Mouse (Mus musculus): ENCODE data around the gene Olfr1137. TPM values are rescaled to one million over a fixed set of nuclear protein-coding genes. Genes with fewer than 3 reads are reported as not detected.

Gene Olfr1137
- polyA plus RNA-seq (2012), result not detected in 2 replicates

GRCm38 (mm10) chr2:87713079-87713478 is at the start of gene Olfr1137:
TSS of gene Olfr1137 (minus strand) at chr2:87713179.
- TF ChIP-seq TAL1 (IDR thresholded peaks at IDR 0.05; ENCODE audit: low read length), result no peak
- TF ChIP-seq GATA1 (IDR thresholded peaks at IDR 0.05; ENCODE audit: low read length), result no peak
- Histone ChIP-seq H3K9me3 (ENCODE audit: control insufficient read depth, low read length) (no peaks in the 10 kb centered on the region; the same call in 1 of the 2 replicates), H3K27me3 (ENCODE audit: control insufficient read depth) (no peaks in the 10 kb centered on the region), H3K4me1 (ENCODE audit: control insufficient read depth) (no peaks in the 10 kb centered on the region), H3K36me3 (ENCODE audit: control insufficient read depth) (no peaks in the 10 kb centered on the region), H3K4me3 (replicated peaks) (no peak within 1 kb of the TSS)

DNA sequence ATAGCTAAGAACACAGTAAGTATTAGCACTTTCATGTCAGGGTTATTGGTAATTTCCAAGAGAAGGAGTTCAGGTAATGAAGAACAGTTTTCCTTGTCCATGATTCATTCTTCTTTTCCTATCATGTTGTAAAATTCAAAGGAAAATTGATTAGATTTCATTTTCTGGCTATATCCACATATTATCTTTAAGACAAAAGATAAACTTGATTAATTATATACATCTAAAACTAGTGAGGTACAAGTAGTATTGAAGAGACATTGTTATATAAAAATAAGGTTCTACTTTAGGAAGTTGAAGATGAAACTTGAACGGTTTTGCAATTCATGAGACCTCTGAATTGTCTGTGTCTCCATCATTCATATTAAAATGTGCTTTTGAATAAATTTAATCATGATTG is 40.9 kb upstream of the Olfr1137 start, which contains the start of gene Olfr1141:
Gene Olfr1141, minus strand, starts transcription at position 101 of the 400 bp plus-strand sequence.
- Histone ChIP-seq H3K4me1 (ENCODE audit: control insufficient read depth) (no peaks in the 10 kb centered on the region), H3K9me3 (ENCODE audit: control insufficient read depth, low read length) (no peaks in the 10 kb centered on the region), H3K4me3 (replicated peaks) (no peak within 1 kb of the TSS), H3K27me3 (ENCODE audit: control insufficient read depth) (no peaks in the 10 kb centered on the region), H3K36me3 (ENCODE audit: control insufficient read depth) (no peaks in the 10 kb centered on the region)
- TF ChIP-seq TAL1 (IDR thresholded peaks at IDR 0.05; ENCODE audit: low read length) (no peak), GATA1 (IDR thresholded peaks at IDR 0.05; ENCODE audit: low read length) (no peak)

DNA sequence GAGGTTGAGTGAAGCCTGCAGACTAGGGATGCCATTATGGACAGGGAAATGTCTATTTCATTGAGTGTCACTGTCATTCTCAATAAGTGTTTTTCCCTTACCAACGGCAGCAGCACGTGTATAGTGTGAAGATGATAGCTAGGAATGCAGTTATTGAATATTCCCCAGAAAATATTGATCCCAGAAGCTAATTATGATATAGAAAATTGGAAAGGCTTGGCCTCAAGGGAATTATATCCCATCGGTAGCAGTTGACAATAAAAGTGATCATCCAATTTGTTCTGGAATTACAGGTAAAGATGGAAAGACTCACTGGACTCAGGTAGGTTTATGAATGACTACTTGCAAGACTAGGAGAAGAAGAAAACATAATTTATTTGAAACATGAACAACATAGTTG is 30.5 kb upstream of the Olfr1137 start, which contains the start of gene Olfr1140:
Gene Olfr1140, plus strand, starts transcription at position 301 of the 400 bp plus-strand sequence.
- TF ChIP-seq TAL1 (IDR thresholded peaks at IDR 0.05; ENCODE audit: low read length) (no peak), GATA1 (IDR thresholded peaks at IDR 0.05; ENCODE audit: low read length) (no peak)

GRCm38 (mm10) chr2:87739878-87740277 is 26.9 kb upstream of the Olfr1137 start, which contains the start of gene Olfr1138:
TSS of gene Olfr1138 (minus strand) at chr2:87739978.
- no peaks in the 10 kb centered on the region for H3K27me3 ChIP-seq (ENCODE audit: control insufficient read depth)
- TF ChIP-seq TAL1 (IDR thresholded peaks at IDR 0.05; ENCODE audit: low read length), result no peak
- H3K4me1 ChIP-seq (ENCODE audit: control insufficient read depth), result no peaks in the 10 kb centered on the region
- no peaks in the 10 kb centered on the region for H3K36me3 ChIP-seq (ENCODE audit: control insufficient read depth)
- H3K4me3 ChIP-seq (replicated peaks), result no peak within 1 kb of the TSS
- H3K9me3 ChIP-seq (ENCODE audit: control insufficient read depth, low read length), result no peaks in the 10 kb centered on the region

More for the DNA sequence above, 30.5 kb upstream of the Olfr1137 start, which contains the start of gene Olfr1140:
- Histone ChIP-seq H3K36me3 (ENCODE audit: control insufficient read depth) (no peaks in the 10 kb centered on the region), H3K9me3 (ENCODE audit: control insufficient read depth, low read length) (no peaks in the 10 kb centered on the region), H3K4me3 (replicated peaks) (no peak within 1 kb of the TSS), H3K4me1 (ENCODE audit: control insufficient read depth) (no peaks in the 10 kb centered on the region), H3K27me3 (ENCODE audit: control insufficient read depth) (no peaks in the 10 kb centered on the region)

DNA sequence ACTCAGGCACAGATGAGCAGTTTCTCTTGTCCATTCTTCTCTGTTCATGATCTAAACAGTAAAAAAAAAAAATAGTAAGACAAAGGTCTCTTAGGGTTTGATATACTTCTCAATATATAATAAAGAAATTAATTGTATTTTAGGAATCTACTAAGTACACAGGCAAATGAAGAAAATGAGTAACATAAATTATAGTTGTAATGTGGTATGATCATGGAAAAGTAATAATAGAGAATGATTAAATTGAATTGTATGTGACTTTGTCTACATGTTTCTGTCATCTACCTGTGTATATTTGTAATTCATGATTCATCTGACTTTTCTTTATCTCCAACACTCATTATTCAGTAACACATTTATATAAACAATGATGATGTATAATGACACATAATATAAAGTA is 19.1 kb downstream of the Olfr1137 start, which contains the start of gene Olfr1136:
Gene Olfr1136, minus strand, starts transcription at position 101 of the 400 bp plus-strand sequence.
- no peaks in the 10 kb centered on the region for H3K4me1 ChIP-seq (ENCODE audit: control insufficient read depth)
- no peak within 1 kb of the TSS for H3K4me3 ChIP-seq (replicated peaks)
- no peaks in the 10 kb centered on the region for H3K27me3 ChIP-seq (ENCODE audit: control insufficient read depth)
- TF ChIP-seq TAL1 (IDR thresholded peaks at IDR 0.05; ENCODE audit: low read length) (no peak), GATA1 (IDR thresholded peaks at IDR 0.05; ENCODE audit: low read length) (no peak)
- H3K36me3 ChIP-seq (ENCODE audit: control insufficient read depth), result no peaks in the 10 kb centered on the region
- H3K9me3 ChIP-seq (ENCODE audit: control insufficient read depth, low read length), result no peaks in the 10 kb centered on the region

- Histone ChIP-seq H3K27me3 (ENCODE audit: control insufficient read depth) (no peaks in the 10 kb centered on the region), H3K9me3 (ENCODE audit: control insufficient read depth, low read length) (no peaks in the 10 kb centered on the region), H3K36me3 (ENCODE audit: control insufficient read depth) (no peaks in the 10 kb centered on the region), H3K4me3 (replicated peaks) (no peak within 1 kb of the TSS), H3K4me1 (ENCODE audit: control insufficient read depth) (no peaks in the 10 kb centered on the region)
- no peak for TF ChIP-seq GATA1 (IDR thresholded peaks at IDR 0.05; ENCODE audit: low read length)
- no peak for TF ChIP-seq TAL1 (IDR thresholded peaks at IDR 0.05; ENCODE audit: low read length)
These were observed 39.4 kb downstream of the Olfr1137 start, which contains the start of gene Olfr1135 for GRCm38 (mm10) chr2:87673564-87673963. TSS of gene Olfr1135 (minus strand) at chr2:87673664.

Other genes with a start within 250 kb of the Olfr1137 start
- gene Pramel7, start 216.1 kb downstream of the Olfr1137 start, polyA plus RNA-seq (2012), result 0.03 TPM in 1 of 2 replicates, not detected in the other
- gene Pramel6, start 206.6 kb downstream of the Olfr1137 start, polyA plus RNA-seq (2012), result not detected in 2 replicates
- gene Olfr153, start 181.4 kb downstream of the Olfr1137 start, polyA plus RNA-seq (2012), result not detected in 2 replicates
- 0.09 TPM in 1 of 2 replicates, not detected in the other for gene Olfr1128, start 167.6 kb downstream of the Olfr1137 start, polyA plus RNA-seq (2012)
- not detected in 2 replicates for gene Olfr1129, start 139.3 kb downstream of the Olfr1137 start, polyA plus RNA-seq (2012)
- not detected in 2 replicates for gene Olfr1130, start 107.0 kb downstream of the Olfr1137 start, polyA plus RNA-seq (2012)
- not detected in 2 replicates for gene Olfr1131, start 86.1 kb downstream of the Olfr1137 start, polyA plus RNA-seq (2012)
- not detected in 2 replicates for gene Olfr1132, start 75.6 kb downstream of the Olfr1137 start, polyA plus RNA-seq (2012)
- not detected in 2 replicates for gene Olfr1133, start 65.8 kb downstream of the Olfr1137 start, polyA plus RNA-seq (2012)
- not detected in 2 replicates for gene Olfr1134, start 54.7 kb downstream of the Olfr1137 start, polyA plus RNA-seq (2012)
- not detected in 2 replicates for gene Olfr1135, start 39.5 kb downstream of the Olfr1137 start, polyA plus RNA-seq (2012)
- gene Olfr1136, start 19.2 kb downstream of the Olfr1137 start, polyA plus RNA-seq (2012), result not detected in 2 replicates
- not detected in 2 replicates for gene Olfr1138, start 26.8 kb upstream of the Olfr1137 start, polyA plus RNA-seq (2012)
- not detected in 2 replicates for gene Olfr1140, start 30.6 kb upstream of the Olfr1137 start, polyA plus RNA-seq (2012)
- gene Olfr1141, start 40.8 kb upstream of the Olfr1137 start, polyA plus RNA-seq (2012), result not detected in 2 replicates
- not detected in 2 replicates for gene Olfr152, start 66.3 kb upstream of the Olfr1137 start, polyA plus RNA-seq (2012)
- gene Olfr1143, start 87.4 kb upstream of the Olfr1137 start, polyA plus RNA-seq (2012), result not detected in 2 replicates
- not detected in 2 replicates for gene Olfr1145, start 96.6 kb upstream of the Olfr1137 start, polyA plus RNA-seq (2012)
- not detected in 2 replicates for gene Olfr1148, start 117.4 kb upstream of the Olfr1137 start, polyA plus RNA-seq (2012)
- not detected in 2 replicates for gene Olfr1150-ps1, start 130.8 kb upstream of the Olfr1137 start, polyA plus RNA-seq (2012)
- 0.02 TPM in 1 of 2 replicates, not detected in the other for gene Olfr1151, start 142.7 kb upstream of the Olfr1137 start, polyA plus RNA-seq (2012)
- not detected in 2 replicates for gene Olfr1152, start 153.3 kb upstream of the Olfr1137 start, polyA plus RNA-seq (2012)
- not detected in 2 replicates for gene Olfr1153, start 181.8 kb upstream of the Olfr1137 start, polyA plus RNA-seq (2012)
- 0.06 TPM in 1 of 2 replicates, not detected in the other for gene Olfr1154, start 192.0 kb upstream of the Olfr1137 start, polyA plus RNA-seq (2012)
- gene Olfr1155, start 232.0 kb upstream of the Olfr1137 start, polyA plus RNA-seq (2012), result not detected in 2 replicates
- not detected in 2 replicates for gene Olfr1156, start 239.9 kb upstream of the Olfr1137 start, polyA plus RNA-seq (2012)

All from erythroblast, embryonic 14.5 days (primary cell).